Mouse (Mus musculus) layer of hippocampus, postnatal 14 days (tissue): ENCODE results near the gene Wnt7a. TPM values are rescaled to one million over a fixed set of nuclear protein-coding genes. Genes with fewer than 3 reads are reported as not detected.
A peak's percentile ranks its signal among the peaks of the same experiment; 100 is the strongest.

ENCODE experiments used
- DNase-seq, 2 experiments: peaks; one replicate each; pipeline ENCODE4 v3.0.0; 2021 to 2022; ENCODE audit warnings: low spot score in 2 of 2, mixed read lengths in 1 of 2
- long read RNA-seq, 2 experiments: library from polyadenylated mRNA; stranded (forward); transcript quantifications; one replicate each; pipeline ENCODE4 v2.0.0; 2021
- total RNA-seq, 2 experiments: library from RNA; stranded (reverse); gene quantifications; 2 replicates each; pipeline ENCODE4 v1.2.3; 2021

The Wnt7a gene
- total RNA-seq, result 10 to 100 TPM; 18.5 to 31.0 TPM
- long read RNA-seq, experiment 1, partial matches to known transcripts, result 3 of 9 reads
- long read RNA-seq, experiment 1, other reads (novel, unspliced or antisense), result 3 of 9 reads
- long read RNA-seq, experiment 2, partial matches to known transcripts, result 0 of 7 reads
- long read RNA-seq, experiment 2, other reads (novel, unspliced or antisense), result 4 of 7 reads

DNA sequence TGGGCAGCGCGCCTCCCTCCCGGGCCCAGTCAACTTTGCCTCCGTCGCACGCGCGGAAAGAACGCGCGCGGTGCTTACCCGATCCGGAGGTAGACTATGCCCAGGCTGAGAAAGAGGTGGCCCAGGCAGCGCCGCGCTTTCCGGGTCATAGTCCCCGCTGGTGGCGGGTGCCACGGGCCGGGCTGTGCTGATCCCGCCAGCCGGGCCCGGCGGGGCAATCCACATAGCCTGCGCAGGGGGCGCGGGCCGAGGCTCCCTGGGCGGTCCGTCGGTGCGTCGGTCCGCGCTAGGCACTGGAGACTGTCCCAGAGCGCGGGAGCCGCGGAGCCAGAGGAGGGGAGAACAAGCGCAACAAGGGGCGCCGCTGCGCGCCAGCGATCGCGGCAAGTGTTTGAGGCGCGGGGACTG lies at the start of gene Wnt7a:
TSS of gene Wnt7a (minus strand) at position 403 of the 408 bp plus-strand sequence.
- peak; percentile 33 to 45 for DNase-seq

DNA sequence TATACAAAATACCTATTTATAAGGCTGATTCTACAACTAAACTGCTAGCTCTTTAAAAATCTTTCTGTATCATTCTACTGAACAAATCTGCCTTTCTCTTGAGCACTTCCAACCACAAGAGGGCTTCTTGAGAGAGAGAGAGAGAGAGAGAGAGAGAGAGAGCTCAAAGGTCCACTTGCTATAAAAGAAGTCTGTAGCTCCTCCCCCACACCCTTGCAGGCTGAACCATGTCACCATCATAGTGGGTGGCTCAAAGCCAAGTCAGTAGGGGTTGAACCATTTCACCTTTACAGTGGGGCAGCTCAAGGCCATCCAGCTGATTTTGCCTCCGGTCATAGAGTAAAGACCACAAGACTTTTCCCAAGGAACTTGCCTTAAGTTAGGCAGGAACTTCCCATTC lies 48.3 kb upstream of the Wnt7a start:
- DNase-seq, result no peak

DNA sequence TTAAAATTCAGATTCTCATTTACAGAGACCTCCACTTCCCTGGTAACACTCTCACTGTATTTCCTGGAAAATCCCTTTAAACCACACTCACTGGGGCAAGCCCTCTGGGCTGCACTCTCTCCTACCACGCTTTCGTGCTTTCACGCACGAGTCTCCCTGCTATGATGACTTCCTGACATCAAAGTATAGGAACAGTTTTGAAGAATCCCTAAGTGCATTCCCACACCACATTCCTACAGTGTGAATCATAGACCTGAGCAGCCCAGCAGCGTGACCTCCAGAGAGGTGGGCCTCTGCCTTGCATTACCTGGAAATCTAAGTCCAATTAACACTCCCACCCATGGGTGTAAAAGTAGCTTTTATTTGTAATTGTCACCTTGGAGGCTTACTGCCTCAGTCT lies 43.4 kb upstream of the Wnt7a start:
- DNase-seq, result no peak

DNA sequence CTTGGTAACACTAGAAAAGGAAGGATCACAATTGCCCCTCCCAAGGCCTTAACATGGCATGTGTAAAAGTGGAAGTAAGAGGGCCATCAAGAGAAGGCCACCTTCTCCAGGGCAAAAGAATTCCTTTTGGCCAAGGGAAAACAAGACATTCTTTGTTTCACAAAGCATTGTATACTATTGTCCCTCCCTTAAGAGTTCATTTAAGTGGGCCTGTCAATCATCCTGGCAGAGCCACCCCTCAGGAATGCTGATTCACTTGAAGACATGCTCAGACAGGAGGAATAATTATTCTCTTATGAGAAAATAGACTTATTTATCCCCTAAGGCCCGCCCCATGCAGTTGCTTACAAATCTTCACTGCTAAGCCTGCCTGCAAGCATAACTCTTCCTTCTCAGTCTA lies 40.9 kb upstream of the Wnt7a start:
- DNase-seq, result no peak

DNA sequence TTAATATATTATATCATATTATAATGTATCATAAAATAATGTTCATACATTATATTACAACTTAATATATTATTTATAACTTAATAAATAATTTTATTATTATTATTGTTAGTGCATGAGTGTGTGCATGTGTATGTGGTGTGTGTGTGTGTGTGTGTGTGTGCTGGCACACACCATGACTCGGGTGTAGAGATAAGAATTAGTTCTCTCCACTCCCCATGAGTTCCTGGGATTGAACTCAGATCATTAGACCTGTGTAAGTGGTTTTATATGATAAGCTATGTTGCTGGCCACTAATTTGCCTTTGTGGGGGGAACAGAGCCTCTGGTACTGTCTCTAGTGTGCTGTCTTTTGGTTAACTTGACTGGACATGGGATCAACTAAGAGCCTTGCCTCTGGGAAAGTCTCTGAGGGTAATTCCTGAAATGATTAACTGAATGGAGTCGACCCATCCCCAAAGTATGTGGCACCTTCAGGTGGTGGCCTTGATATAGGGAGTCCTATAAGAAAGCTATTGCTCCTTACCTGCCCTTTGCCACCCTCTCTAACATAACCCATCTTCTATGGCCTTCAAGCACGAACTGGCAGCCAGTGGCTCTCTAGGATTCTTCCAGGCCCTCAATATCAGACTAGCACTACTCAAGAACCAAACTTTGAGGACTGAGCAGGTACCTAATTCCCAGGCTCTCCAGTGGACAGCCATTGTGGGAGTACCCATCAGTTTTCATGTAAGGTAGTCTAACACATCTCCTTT lies 38.5 kb upstream of the Wnt7a start:
- DNase-seq, result no peak

DNA sequence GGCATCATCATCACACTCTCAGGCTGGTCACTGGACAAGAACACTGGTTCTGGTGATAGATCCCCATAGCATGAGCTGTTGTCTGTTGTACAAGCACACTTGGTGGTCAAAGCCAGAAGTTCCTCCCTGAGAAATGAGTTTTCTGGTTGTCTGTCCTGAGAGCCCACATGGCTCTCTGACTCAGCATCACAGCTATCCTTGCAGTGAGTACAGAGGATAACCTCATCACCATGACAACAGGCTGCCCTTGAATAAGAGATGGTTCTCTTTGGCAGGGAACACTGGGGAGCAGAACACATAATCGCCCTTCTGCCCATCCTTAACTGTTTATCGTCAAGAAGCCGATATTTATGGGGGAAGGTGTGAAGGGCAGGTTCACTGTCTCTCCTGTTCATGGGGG lies 34.2 kb upstream of the Wnt7a start:
- no peak for DNase-seq

DNA sequence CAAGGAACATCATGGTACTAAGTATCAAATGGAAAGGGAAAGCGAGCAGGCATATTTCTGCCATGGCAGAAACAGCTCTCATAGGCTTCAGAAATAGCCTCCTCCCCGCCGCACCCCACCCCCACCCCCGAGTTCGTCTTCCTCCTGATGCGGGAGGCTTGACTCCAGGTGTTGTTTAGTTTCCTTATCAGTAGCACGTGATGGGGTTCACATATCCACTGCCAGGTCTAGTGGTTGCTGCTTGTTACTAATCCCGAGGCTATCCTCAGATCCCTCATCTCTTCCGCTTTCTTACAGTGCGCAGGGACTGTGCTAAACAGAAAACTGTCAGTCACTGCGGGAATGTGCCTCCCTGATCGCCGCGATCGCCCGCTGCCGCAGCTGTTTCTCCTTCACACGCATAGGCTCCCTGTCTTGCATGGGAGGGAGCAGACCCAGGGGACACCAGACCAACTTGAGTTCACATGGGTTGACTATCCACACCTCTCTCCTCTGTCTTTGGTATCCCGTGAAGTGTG lies 30.0 kb upstream of the Wnt7a start:
- DNase-seq, result no peak

DNA sequence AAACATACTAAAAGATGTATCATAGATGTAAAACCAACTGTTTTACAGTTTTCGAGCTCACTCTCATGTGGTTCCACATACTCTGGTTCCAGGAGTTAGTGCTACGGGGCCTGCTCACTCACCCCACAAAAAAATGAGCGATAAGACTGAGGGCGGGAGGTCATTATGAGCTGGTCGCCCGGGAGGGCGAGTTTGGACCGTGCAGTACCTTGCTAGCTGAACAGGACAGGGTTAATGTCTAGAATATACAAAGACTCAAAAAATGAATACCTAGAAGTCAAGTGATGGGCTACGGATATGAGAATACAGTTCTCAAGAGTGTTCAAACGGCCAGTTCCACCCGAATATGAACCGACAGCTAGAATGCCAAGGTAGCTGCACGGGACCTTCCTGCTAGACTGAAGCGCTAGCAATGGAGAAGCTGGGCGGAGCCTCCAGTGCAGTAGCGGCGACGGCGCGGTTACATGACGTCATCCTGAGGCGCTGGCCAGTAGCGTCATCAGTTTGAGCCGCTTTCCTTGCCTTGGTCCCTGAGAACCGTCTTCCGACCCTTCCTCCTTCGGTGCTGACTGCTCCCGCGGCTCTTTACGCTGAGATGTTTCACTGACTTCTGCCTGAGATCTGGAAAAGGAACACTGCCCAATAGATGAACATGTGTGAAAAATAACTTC lies 29.4 kb upstream of the Wnt7a start:
- DNase-seq, result peak; percentile 97 to 98

DNA sequence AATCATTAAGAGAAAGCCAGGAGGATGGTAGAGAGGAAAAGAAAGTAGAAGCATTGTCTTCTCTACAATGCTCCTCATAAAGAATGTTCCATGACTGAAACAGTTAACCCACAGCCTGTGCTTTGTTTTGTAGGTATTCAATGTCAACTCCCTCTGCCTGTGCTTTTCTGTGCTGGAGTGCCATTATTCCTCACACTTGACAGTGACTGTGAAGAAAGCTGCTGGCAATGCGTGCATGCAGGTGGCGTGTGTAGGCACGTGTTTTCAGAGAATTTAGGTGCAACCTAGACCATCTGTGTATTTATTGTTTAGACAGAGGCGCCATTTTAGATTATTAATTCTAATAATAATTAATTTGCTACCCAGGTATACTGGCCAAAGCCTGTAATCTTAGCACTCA lies 13.0 kb upstream of the Wnt7a start:
- DNase-seq, result no peak

DNA sequence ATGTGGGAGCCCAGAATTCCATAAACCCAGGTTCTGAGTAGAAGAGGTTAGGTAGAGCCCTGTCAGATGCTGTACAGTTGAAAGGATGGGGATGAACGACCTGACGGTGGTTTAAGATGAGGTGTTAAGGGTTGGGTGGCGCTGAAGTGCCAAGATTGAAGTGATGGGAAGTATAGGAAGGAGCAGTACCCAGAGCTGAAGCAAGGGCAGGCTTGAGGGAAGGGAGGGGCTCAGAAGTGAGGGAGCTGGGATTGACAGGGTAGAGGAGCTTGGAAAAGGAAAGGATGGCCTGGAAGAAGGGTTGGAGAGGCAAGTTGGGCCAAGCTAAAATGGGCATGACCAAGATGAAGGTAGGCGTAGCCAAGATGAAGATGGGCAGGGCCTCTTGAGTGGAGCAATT lies 10.5 kb upstream of the Wnt7a start:
- no peak for DNase-seq

DNA sequence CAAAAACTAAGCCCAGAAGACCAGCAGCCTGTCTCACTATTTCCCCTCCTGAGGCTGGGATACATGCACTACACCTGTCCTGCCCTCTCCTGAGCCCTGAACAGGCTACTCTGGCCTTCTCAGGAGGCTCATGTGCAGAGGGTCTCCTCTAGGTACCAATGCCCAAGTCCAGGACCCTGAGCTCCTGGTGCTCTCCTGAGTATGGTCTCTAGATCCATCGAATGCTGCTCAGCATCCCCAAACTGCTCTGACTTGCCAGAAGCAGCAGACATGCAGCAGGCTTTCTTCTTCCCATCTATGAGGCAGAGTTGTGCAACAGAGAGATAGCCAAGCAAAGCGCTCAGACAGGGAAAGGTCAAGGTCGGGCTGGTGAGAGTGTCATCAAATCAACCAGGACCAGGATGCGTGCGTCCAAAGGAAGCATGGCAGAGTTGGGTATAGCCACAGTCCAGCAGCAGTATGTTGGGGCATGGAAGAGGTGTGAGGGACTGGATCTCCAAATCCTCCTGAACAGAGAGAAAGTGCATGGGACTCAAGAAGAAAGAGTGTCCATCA lies 6.2 kb upstream of the Wnt7a start:
- DNase-seq, result no peak

DNA sequence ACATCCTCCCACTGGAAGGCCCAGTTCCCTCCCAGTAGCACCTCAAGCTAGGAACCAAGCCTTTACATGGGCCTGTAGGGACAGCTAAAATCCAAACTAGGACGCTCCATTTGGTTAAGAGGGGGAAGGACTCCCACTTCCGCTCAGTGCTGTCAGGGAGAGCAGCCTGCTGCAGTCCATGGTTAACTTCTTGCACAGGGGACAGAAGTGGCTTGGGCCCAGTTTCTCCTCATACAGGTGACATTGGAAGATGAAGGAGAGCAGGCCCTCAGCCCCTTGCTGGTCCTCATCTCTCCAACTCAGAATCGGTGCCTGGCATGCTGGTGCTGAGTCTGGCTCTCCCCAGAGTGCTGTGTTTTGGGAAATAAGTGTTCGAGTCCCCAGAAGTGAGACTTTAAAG lies 5.0 kb upstream of the Wnt7a start:
- no peak for DNase-seq

DNA sequence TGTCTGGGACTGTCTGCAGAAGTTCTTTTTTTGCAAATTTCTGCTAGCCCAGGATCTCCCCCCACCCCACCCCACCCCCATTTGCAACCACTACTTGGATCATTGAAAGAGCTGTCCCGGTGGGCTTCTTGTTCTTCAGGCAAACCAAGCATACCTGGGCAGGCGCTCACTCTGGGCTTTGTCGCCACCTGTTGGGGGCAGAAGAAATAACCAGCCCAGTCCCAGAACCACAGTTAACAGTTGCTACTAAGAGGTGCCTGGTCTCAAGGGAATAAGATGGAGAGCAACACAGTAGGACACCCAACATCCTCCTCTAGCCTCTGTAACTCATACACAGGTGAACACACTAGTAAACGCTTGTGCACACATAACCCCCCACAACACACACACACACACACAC lies 3.7 kb upstream of the Wnt7a start:
- peak; percentile 46 to 54 for DNase-seq

DNA sequence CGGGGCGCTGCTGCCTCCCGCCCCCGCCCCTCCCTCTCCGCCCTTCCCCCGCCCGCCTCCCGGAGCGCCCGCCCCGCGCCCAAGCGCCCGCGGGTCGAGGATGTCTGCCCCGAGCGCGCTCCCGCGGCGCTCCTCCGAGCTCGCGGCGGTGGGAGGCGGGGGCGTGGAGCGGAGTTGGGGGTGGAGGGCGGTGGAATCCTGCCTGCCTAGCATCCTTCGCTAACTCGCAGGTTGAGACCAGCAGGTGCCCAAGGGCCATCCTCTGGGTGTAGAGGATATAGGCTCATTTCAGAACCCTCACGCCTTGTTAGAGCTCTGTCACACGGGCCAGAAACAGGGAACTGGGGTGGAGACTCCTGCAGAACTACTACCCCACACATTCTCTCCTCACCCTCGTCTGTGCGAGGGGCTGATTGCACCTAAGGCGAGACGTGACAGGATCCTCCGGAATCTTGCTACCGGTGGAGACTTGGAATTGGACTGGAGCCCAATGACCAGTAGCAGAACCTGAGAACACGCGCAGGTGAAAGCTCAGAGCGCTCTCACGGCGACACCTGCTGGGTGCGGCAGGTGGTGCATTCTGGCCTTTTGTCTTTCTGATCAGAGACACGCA lies 312 bp upstream of the Wnt7a start:
- DNase-seq, result peak; percentile 88 to 89

DNA sequence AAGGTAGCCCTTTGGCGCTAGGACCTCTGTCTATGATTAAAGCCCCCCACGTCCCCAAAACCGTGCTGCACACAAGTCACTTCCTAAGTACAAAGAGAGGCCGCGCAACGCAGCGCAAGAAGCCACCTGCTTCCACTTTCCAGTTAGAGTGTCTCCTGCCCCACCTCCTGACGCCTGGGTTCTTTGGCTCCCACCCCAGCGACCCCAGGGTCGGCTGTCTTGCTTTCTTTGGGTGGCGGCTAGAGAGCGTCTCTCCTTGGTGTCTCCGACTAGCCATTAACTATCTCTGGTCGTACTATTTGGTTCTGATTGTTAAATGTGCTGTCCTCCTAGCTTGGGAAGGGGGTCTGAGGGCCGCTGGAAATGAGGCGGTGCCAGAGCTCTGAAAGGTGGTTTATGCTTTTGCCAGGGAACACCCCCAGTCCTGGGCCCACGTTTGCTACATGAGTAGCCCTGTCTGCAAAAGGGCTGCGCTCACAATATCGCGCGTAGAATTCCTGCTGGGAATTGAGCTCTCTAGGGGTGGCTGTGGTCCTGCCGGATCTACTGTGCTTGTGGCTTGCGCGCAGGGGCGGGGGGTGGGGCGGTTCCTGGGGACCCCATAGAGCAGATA lies 889 bp downstream of the Wnt7a start:
- peak; percentile 10 to 12 for DNase-seq

DNA sequence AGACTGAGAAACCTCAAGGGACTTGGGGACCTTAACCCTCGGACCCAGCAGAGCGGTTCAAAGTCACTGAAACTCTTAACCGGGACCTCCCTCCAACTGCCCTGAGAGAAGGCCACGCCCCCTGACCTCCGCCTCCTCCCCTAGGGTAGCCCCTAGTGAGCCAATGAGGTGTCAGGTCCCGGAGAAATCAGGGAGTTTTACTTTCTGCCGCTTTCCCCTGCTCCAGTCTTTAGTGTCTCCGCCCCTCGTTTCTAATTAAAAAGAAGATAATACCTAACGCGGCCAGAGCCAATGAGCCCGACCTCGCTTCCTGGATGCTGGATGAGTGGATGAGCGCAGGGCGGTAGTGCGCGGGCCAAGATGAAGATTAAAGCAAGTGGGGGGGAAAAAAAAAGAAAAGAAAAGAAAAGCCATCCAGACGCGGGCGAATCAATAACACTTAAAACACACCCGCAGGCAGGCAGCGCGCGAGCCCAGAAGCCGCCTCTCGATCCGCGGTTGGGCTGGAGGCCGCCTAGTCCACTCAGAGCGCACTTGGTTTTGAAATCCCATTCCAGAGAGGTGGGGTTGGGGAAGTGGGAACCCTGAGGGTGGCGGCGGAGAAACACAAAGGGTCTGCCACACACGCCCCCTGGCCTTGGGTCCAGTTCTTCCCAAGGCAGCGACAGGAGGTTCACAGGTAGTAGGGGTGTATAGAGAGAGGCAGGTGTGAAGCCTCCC lies 1.6 kb downstream of the Wnt7a start:
- peak in 1 of 2 experiments; percentile 24 for DNase-seq

DNA sequence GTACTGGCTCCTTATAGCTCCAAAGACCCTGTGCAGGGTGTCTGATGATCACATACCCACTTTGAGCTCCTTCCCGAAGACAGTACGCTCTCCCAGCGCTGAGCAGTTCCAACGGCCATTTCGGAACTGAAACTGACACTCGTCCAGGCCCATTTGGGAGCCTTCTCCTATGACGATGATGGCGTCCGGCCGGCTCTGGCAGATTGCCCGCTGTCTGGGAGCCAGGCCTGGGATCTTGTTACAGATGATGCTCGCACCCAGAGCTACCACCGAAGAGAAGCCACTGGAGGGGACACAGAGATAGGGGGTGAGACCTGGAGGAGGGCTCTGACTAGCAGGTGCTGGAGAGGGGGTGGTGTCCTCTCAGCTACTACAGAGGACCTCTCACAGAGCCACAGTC lies 2.5 kb downstream of the Wnt7a start:
- peak; percentile 39 to 60 for DNase-seq

DNA sequence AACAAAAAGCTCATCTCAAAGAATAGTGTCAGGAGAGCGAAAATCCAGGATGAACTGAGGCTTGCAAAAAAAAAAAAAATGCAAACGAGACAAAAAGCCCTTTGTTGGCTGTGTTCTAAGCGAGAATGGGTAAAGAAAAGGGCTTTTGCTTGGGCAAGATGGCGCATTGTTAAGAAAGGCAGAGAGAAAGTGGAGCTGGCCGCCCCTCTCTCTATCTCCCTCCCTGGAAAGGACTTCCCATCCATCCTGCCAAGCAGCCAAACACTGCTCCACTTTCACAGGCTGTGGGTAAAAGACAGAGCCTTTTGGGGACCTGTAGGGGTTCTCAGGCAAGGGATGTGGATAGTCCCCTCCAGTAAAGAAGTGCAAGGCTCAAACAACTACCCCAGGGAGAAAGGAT lies 9.6 kb downstream of the Wnt7a start:
- DNase-seq, result peak in 1 of 2 experiments; percentile 15

DNA sequence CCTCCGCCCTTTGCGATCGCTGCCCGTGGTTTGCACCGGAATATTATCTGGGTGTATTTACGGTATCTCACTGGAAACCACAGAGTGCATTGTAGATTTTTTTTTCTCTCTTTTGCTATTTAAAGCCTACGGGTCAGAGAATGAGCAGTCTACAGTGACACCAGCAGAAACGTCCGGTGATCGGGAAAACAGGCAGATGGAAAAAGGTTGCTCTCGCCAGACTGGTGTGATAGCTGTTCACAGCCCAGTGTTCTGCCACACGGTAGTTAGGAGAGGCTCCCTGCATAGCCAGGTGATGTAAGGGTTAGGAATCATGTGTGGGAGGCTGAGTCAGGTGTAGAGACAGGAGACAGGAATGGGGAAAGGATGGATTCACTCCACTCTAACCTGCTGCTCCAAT lies 10.6 kb downstream of the Wnt7a start:
- no peak for DNase-seq

DNA sequence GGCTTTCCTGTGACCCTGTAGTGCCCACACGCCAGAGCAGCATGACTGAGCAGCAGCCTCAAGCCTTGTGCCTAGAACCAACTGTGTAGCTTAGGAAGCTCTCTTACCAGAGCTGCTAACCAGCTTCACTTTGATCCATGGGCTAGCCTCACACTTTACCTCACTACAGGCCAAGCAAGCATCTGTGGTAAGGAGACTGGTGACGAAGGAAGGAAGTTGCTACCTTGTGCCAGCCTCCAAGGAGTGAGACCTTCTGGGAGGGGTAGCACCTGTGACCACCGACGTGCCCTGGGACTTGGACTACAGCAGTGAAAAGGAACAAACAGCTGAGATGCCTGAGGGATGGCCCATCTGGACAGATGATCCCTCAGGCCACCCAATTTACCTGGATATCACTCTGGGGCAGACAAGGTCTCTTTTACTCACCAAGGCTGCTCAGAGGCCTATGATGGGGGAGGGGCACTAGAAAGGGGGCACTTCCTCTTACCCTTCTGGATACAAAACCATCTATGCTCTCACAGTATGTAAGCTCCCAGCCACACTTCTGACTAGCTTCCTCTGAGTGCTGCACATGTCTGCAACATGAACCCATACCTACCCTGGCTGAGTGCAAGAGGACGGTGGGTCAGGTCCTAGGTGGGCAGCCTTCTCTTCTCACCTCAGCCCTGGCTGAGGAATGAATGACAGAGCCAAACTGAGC lies 18.5 kb downstream of the Wnt7a start:
- DNase-seq, result no peak
